Mouse (Mus musculus) testis, adult 2 months (tissue): ENCODE measurements at regions not wholly inside any gene's neighbourhood (a gene's known extent, or its start where the extent isn't known, plus 50 kb on each side); places are given as distances from the start of the nearest gene placed in this dataset.

Experiments used
- CTCF ChIP-seq: fragments of 200-500 bp; IDR thresholded peaks from 2 replicates; pipeline ENCODE4 v1.5.1; 2012; ENCODE audit warnings: low read depth, mild to moderate bottlenecking, inconsistent platforms, low read length, moderate library complexity; ENCODE audit not compliant: control insufficient read depth, insufficient read depth, insufficient replicate concordance
- POLR2A ChIP-seq: fragments of 200-500 bp; IDR thresholded peaks from 2 replicates; pipeline ENCODE4 v1.6.1; 2012; ENCODE audit warnings: low read depth, mild to moderate bottlenecking, inconsistent platforms, low read length, moderate library complexity; ENCODE audit not compliant: control insufficient read depth

- TF ChIP-seq POLR2A (no peak), CTCF (no peak)
Measured at GRCm38 (mm10) chr3:143569930-143570329, 635.1 kb downstream of the Lmo4 start.
